Mouse (Mus musculus) spleen, adult 2 months (tissue): ENCODE measurements at regions not wholly inside any gene's neighbourhood (a gene's known extent, or its start where the extent isn't known, plus 50 kb on each side); places are given as distances from the start of the nearest gene placed in this dataset.

Experiments
- DNase-seq, 2 experiments: peaks; one replicate each; pipeline versions ENCODE4 v3.0.0 to v3.0.0-alpha.2; 2012 to 2021; ENCODE audit warnings: low spot score in 2 of 2, low read depth in 1 of 2
- H3K27ac ChIP-seq: fragments of 200-500 bp; 2 replicates; pipeline ENCODE4 v1.5.1; 2012; ENCODE audit warnings: low read length, inconsistent platforms; ENCODE audit not compliant: insufficient read depth
- H3K27me3 ChIP-seq: fragments of 200-500 bp; 2 replicates; pipeline ENCODE4 v1.6.1; 2012; ENCODE audit warnings: mild to moderate bottlenecking, moderate library complexity, low read length, inconsistent platforms; ENCODE audit not compliant: control insufficient read depth, insufficient read depth
- H3K36me3 ChIP-seq: fragments of 200-500 bp; 2 replicates; pipeline ENCODE4 v1.6.1; 2012; ENCODE audit warnings: mild to moderate bottlenecking, low read length, inconsistent platforms; ENCODE audit not compliant: control insufficient read depth, insufficient read depth
- H3K4me1 ChIP-seq: fragments of 200-500 bp; 2 replicates; pipeline ENCODE4 v1.6.1; 2011; ENCODE audit warnings: inconsistent platforms; ENCODE audit not compliant: control insufficient read depth, insufficient read depth, insufficient read length
- H3K4me3 ChIP-seq: fragments of 200-500 bp; 2 replicates; pipeline ENCODE4 v1.5.1; 2011; ENCODE audit warnings: mild to moderate bottlenecking, inconsistent platforms; ENCODE audit not compliant: insufficient read depth, insufficient read length; ENCODE audit errors: extremely low read depth
- CTCF ChIP-seq: fragments of 200-500 bp; IDR thresholded peaks from 2 replicates; pipeline ENCODE4 v1.5.1; 2011; ENCODE audit warnings: mild to moderate bottlenecking, inconsistent platforms; ENCODE audit not compliant: insufficient read depth, insufficient read length, insufficient replicate concordance; ENCODE audit errors: extremely low read depth
- POLR2A ChIP-seq: fragments of 200-500 bp; IDR thresholded peaks from 2 replicates; pipeline ENCODE4 v1.6.1; 2011; ENCODE audit warnings: low read depth, low read length, inconsistent platforms
- WGBS: fragments of 180-500 bp; shearing (Covaris S2); methylation state at CpG from one replicate; pipeline ENCODE4 v1.1.7; 2018; 5-methylcytosine and 5-hydroxymethylcytosine counted together

DNA sequence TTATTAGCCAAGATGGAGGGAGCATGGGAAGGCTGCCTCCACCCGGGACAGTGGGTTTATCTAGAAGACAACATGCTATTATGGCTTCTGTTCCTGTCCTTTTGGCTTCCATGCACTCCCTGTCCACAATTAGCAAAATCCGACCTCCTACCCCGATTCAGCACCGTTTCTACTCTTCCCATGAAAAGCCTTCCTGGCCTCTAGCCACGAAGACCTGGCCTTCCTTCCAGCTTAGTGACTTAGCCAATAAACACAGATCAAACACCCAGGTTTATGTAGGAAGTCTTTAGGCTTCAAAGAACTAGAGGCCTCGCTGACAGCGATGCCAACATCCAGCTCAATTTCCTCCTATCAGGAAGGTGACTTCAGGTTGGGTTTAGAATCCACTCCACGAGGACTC, 338.5 kb upstream of the Zmiz1 start:
- no peak for TF ChIP-seq CTCF
- no peak for TF ChIP-seq POLR2A
- DNase-seq: no peak
- Histone ChIP-seq H3K4me3 (no peak overlapping the region), H3K27me3 (no peaks in the 10 kb centered on the region), H3K27ac (no peak overlapping the region), H3K36me3 (no peaks in the 10 kb centered on the region), H3K4me1 (no peaks in the 10 kb centered on the region)
- WGBS: 78% methylated on average over 8 of the region's 8 CpGs

DNA sequence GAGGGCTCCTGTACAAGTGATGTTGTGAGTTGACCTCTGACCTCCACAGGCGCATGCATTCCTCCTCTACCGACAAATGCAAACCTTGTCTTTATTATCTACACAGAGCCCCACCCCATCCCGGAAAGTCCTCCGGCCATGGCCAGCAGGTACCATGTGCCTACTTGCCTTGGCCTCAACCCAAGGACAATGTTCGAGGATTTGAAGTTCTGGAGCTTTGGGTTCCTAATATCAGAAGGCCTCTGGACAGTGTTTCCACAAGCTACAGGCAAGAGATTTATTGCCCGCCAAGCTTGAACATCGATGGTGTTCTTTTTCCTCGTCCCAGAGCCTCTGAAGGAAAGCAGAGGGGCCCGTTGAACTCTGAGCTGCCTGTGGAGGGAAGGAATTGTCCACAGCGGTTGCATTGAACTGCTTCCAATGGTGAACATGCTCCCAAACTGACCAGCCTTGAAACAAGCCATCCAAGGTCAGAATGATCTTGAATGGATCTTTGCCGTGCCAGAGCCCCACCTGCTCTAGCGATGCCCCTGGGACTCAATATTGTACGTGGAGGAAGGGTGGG, 335.9 kb upstream of the Zmiz1 start:
- no peak for TF ChIP-seq POLR2A
- no peak for TF ChIP-seq CTCF
- Histone ChIP-seq H3K27me3 (no peaks in the 10 kb centered on the region), H3K27ac (no peak overlapping the region), H3K4me3 (no peak overlapping the region), H3K36me3 (no peaks in the 10 kb centered on the region), H3K4me1 (no peaks in the 10 kb centered on the region)
- WGBS: 75% methylated on average over 13 of the region's 13 CpGs
- no peak for DNase-seq

- no peak for DNase-seq
- Histone ChIP-seq H3K27me3 (no peaks in the 10 kb centered on the region), H3K4me1 (no peaks in the 10 kb centered on the region), H3K36me3 (no peaks in the 10 kb centered on the region), H3K4me3 (no peak overlapping the region), H3K27ac (no peak overlapping the region)
- TF ChIP-seq POLR2A (no peak), CTCF (no peak)
- 83% methylated on average over 18 of the region's 18 CpGs for WGBS
Measured at GRCm38 (mm10) chr14:25123541-25124337, 335.2 kb upstream of the Zmiz1 start.

GRCm38 (mm10) chr14:25126544-25126943, 332.4 kb upstream of the Zmiz1 start:
- DNase-seq: no peak
- no peaks in the 10 kb centered on the region for H3K36me3 ChIP-seq
- WGBS: 86% methylated on average over 7 of the region's 7 CpGs
- no peaks in the 10 kb centered on the region for H3K27me3 ChIP-seq
- no peak for TF ChIP-seq CTCF
- TF ChIP-seq POLR2A: no peak
- H3K4me1 ChIP-seq: no peaks in the 10 kb centered on the region
- H3K4me3 ChIP-seq: no peak overlapping the region
- no peak overlapping the region for H3K27ac ChIP-seq

DNA sequence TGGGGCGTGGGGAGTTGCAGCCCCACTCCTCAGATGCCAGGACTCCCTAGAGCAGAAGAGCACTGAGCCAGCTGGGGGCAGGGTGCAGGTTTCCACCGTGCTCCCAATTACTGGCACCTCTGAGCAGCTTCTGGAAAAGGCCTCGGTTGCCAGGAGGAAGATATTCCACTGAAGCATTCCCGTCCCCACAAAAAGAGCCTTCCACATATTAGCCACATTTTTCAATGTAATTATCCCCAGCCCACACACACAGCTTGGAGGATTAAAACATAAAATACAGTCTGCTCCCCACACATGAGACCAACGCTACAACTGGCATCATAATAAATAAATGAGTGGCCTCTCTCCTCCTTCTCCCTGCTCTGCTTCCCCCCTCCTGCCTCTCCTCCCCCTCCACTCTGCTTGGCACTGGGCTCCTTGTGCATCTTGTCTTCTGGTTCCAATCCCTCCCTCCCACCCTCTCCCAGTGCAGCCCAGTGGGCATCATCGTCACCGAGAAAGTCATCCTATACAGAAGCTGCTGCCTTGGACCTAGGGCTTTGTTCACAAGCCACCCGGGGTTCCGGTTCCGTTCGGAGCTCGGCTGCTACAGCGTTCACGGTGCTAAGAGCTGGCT, 331.3 kb upstream of the Zmiz1 start:
- no peak for DNase-seq
- Histone ChIP-seq H3K27ac (no peak overlapping the region), H3K27me3 (no peaks in the 10 kb centered on the region), H3K4me3 (no peak overlapping the region), H3K36me3 (no peaks in the 10 kb centered on the region), H3K4me1 (no peaks in the 10 kb centered on the region)
- 88% methylated on average over 14 of the region's 14 CpGs for WGBS
- TF ChIP-seq POLR2A: no peak
- no peak for TF ChIP-seq CTCF

GRCm38 (mm10) chr14:25128160-25128547, 330.8 kb upstream of the Zmiz1 start:
- TF ChIP-seq POLR2A: no peak
- no peak for TF ChIP-seq CTCF
- no peaks in the 10 kb centered on the region for H3K4me1 ChIP-seq
- DNase-seq: no peak
- WGBS: 84% methylated on average over 6 of the region's 6 CpGs
- no peaks in the 10 kb centered on the region for H3K36me3 ChIP-seq
- no peak overlapping the region for H3K27ac ChIP-seq
- H3K27me3 ChIP-seq: no peaks in the 10 kb centered on the region
- H3K4me3 ChIP-seq: no peak overlapping the region

- Histone ChIP-seq H3K4me3 (no peak overlapping the region), H3K4me1 (no peaks in the 10 kb centered on the region), H3K27ac (no peak overlapping the region), H3K27me3 (no peaks in the 10 kb centered on the region), H3K36me3 (no peaks in the 10 kb centered on the region)
- TF ChIP-seq CTCF (no peak), POLR2A (no peak)
- 91% methylated on average over 3 of the region's 3 CpGs for WGBS
- no peak for DNase-seq
Measured at GRCm38 (mm10) chr14:25135371-25135770, 323.6 kb upstream of the Zmiz1 start.
